Mouse (Mus musculus): ENCODE results near the gene Ap4b1.

GRCm38 (mm10) chr3:103789096-103789495 lies 20.2 kb upstream of the Ap4b1 start:
- TF ChIP-seq CTCF (IDR thresholded peaks at IDR 0.05; ENCODE audit: extremely low read depth, insufficient read depth, insufficient read length, insufficient replicate concordance), result no peak
- TF ChIP-seq POLR2A (IDR thresholded peaks at IDR 0.05; ENCODE audit: low read depth, low read length), result no peak

Data from spleen, adult 2 months (tissue).